Mouse (Mus musculus): ENCODE measurements around the gene Mroh3. TPM values are rescaled to one million over a fixed set of nuclear protein-coding genes. Genes with fewer than 3 reads are reported as not detected.

Mroh3 gene
- polyA plus RNA-seq (2016; fragmentation: Nextera tagmentation; extraction: Ambion mirVana): 0.40 and 0.47 TPM in 2 replicates

DNA sequence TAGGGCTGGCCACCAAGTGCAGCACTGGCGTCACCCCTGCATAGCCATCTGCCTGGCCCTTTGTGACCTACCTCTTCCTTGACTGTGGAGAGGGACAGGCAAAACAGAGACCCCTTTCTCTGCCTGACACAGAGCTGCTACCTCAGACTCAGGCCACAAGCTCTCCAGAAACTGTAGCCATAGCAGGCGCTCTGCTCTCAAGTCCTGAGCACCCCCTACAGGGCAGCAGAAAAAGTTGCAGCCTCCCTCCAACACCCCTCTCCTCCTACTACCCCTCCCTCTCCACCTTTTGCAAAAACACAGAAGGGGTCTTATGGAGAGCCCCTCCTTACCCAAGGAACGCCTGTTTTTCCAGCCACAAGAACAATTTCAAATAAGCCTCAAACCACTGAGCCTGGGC, at the start of gene Mroh3:
TSS of gene Mroh3 (minus strand) at position 26 of the 400 bp plus-strand sequence.
- Histone ChIP-seq H3K27me3 (ENCODE audit: insufficient read depth, poor library complexity, severe bottlenecking) (no peaks in the 10 kb centered on the region), H3K36me3 (peaks cover 84% of the 10 kb centered on the region), H3K9me3 (no peaks in the 10 kb centered on the region), H3K27ac (no peak within 1 kb of the TSS), H3K4me1 (replicated peaks) (no peaks in the 10 kb centered on the region), H3K4me3 (no peak within 1 kb of the TSS)
- peak; percentile 35 for DNase-seq (ENCODE audit: low spot score)
- WGBS: 40% methylated on average over 3 of the region's 3 CpGs

DNA sequence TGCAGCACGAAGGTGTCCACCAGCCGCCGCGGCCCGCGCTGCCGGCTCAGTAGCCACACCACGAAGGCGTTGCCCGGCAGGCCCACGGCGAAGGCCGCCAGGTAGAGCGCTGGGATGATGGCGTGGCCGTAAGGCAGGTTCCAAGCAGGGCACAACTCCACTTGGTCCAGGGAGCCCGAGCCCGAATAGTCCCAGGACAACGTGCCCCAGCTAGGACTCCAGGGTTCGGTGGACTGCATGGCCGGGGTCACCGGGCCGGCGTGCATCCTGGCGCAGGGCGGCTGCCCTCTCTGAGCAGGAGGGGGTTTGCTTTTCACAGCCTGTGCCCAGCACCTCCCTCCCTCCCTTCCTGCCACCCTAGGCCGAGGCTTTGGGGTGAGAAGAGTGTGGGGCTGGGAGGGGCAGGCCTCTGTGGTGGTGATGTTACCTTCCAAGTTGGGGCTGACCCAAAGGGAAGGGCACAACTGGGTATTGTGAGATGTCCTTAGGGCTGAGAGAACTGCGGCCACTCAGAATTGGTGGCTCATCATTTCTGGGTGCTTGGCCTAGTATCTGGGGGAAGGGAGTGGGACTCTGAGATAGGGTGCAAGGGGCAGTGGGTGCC, 48.1 kb upstream of the Mroh3 start, which contains the start of gene Gpr25:
TSS of gene Gpr25 (minus strand) at position 239 of the 604 bp plus-strand sequence.
- Histone ChIP-seq H3K4me1 (replicated peaks) (peaks cover 37% of the 10 kb centered on the region), H3K27ac (peak within 1 kb of the TSS; percentile 42), H3K4me3 (peak within 1 kb of the TSS; percentile 62), H3K9me3 (no peaks in the 10 kb centered on the region), H3K36me3 (no peaks in the 10 kb centered on the region), H3K27me3 (ENCODE audit: insufficient read depth, poor library complexity, severe bottlenecking) (peaks cover 81% of the 10 kb centered on the region)
- DNase-seq (ENCODE audit: low spot score): no peak
- WGBS: 6% methylated on average over 28 of the region's 28 CpGs

DNA sequence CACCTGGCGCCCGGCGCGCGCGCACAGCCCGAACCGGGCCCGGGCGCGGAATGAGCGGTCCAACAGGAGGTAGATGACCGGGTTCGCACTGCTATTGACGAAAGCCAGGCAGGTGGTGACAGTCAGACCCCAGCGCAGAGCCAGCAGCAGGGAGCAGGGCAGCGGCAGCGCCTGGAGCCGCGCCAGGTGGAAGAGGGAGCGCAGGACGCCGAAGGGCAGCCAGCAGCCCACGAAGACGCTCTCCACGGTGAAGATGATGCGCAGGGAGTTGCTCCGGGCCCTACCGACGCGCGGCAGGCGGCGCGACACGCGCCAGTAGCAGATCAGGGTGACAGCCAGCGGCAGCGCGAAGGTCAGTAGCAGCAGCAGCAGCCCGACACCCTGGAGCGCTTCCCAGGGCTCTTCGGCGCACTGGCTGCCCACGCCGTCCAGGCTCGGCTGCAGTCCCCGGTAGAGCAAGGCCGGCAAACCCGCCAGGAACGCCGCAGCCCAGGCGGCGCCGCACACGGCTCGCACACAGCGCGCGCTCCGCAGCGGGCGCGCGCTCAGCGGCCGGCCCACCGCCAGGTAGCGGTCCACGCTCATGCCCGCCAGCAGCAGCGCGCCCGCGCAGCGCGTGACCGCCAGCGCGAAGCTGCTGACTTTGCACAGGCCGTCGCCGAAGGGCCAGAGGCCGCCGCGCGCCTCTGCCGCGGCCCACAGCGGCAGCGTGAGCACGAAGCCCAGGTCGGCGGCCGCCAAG, 47.4 kb upstream of the Mroh3 start:
- no peaks in the 10 kb centered on the region for H3K9me3 ChIP-seq
- H3K4me3 ChIP-seq: peak overlapping the region; percentile 62
- H3K27me3 ChIP-seq (ENCODE audit: insufficient read depth, poor library complexity, severe bottlenecking): peaks cover 81% of the 10 kb centered on the region
- WGBS: under 1% methylated on average over 95 of the region's 95 CpGs
- peak; percentile 58 for DNase-seq (ENCODE audit: low spot score)
- H3K4me1 ChIP-seq (replicated peaks): peaks cover 44% of the 10 kb centered on the region
- H3K27ac ChIP-seq: peak overlapping the region; percentile 42
- no peaks in the 10 kb centered on the region for H3K36me3 ChIP-seq

DNA sequence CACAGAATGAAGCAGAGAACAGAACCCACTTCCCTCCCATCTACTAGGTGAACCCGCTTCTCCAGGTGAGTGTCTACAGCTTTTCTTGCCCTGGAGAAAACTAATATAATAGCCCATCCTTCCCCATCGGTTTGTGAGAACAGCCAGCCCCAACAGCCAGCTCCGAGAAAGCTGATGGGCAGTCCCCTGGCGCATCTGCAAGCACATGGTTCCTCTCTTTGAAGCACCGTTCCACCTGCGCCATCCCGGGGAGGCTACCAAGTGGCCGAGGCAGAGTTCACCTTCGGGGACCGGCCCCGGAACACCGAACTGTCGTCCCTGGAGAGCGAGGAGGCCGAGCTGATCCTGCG, 46.9 kb upstream of the Mroh3 start:
- H3K27ac ChIP-seq: peak overlapping the region; percentile 42; the same call in 1 of the 2 replicates
- H3K27me3 ChIP-seq (ENCODE audit: insufficient read depth, poor library complexity, severe bottlenecking): peaks cover 81% of the 10 kb centered on the region
- peak; percentile 27 for DNase-seq (ENCODE audit: low spot score)
- peak overlapping the region; percentile 62 for H3K4me3 ChIP-seq
- no peaks in the 10 kb centered on the region for H3K36me3 ChIP-seq
- peaks cover 49% of the 10 kb centered on the region for H3K4me1 ChIP-seq (replicated peaks)
- H3K9me3 ChIP-seq: no peaks in the 10 kb centered on the region
- 3% methylated on average over 16 of the region's 16 CpGs for WGBS

DNA sequence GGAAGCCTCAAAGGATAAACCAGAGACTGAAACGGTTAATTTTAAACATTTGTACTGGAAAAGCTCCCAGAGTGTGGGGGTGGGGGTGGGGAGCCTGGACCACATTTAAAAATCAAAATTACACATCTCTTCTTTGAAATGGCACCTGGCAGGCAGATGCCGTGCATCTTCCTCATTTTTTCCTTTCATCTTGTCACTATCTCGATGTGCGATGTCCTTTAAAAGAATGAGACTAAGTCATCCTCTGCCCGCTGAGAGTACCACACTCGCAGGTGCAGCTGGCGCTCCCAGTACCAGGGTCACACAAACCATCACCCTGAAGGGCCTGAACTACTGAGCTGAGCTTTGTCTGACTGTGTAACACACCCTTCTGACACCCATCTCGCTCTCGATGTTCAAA, 45.9 kb upstream of the Mroh3 start:
- H3K27ac ChIP-seq: no peak overlapping the region
- H3K4me1 ChIP-seq (replicated peaks): peaks cover 52% of the 10 kb centered on the region
- WGBS: 79% methylated on average over 9 of the region's 9 CpGs
- no peak overlapping the region for H3K4me3 ChIP-seq
- H3K27me3 ChIP-seq (ENCODE audit: insufficient read depth, poor library complexity, severe bottlenecking): peaks cover 74% of the 10 kb centered on the region
- no peak for DNase-seq (ENCODE audit: low spot score)
- no peaks in the 10 kb centered on the region for H3K9me3 ChIP-seq
- H3K36me3 ChIP-seq: no peaks in the 10 kb centered on the region

DNA sequence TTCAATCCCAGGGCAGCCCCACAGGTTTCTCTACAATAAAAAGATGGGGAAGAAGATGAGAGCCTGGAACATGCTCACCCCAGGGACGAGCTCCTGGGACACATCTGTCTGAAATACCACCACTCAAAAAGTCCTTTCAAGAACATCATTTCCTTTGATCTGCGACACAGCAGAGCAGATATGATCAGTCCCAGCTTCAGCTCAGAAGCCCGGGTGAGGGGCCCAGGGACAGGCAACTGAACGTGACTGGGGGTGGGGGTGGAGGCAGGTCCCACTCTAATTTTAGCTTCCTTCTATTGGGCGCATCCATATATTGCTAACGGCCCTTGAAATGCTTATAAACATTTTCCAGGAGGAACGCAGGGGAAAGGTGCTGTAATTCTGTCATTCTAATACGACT, 43.0 kb upstream of the Mroh3 start:
- H3K4me3 ChIP-seq: no peak overlapping the region
- peaks cover 46% of the 10 kb centered on the region for H3K27me3 ChIP-seq (ENCODE audit: insufficient read depth, poor library complexity, severe bottlenecking)
- 46% methylated on average over 8 of the region's 8 CpGs for WGBS
- peaks cover 37% of the 10 kb centered on the region for H3K4me1 ChIP-seq (replicated peaks)
- no peaks in the 10 kb centered on the region for H3K36me3 ChIP-seq
- no peak for DNase-seq (ENCODE audit: low spot score)
- peak overlapping the region; percentile 54; the same call in 1 of the 2 replicates for H3K27ac ChIP-seq
- no peaks in the 10 kb centered on the region for H3K9me3 ChIP-seq

DNA sequence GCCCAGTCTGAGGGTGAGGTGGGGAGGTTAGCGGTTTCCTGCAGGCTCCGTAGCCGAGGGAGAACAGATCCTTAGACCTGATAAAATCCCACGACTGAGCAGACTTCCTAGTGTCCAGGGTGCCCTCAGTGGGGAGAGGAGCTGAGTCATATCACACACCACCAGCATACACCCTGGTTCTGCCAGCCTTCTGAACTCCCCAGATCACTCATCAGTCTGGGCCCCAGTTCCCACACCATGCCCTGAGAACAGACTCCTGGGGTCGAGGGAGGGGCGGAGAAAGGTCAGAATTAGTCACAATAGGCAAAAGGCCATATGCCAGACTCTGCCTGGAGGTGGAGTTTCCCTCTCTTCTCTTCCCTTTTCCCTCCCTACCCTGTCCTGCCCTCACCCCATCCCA, 42.5 kb upstream of the Mroh3 start:
- Histone ChIP-seq H3K27me3 (ENCODE audit: insufficient read depth, poor library complexity, severe bottlenecking) (peaks cover 41% of the 10 kb centered on the region), H3K27ac (peak overlapping the region; percentile 54; the same call in 1 of the 2 replicates), H3K4me3 (no peak overlapping the region), H3K4me1 (replicated peaks) (peaks cover 32% of the 10 kb centered on the region), H3K36me3 (no peaks in the 10 kb centered on the region), H3K9me3 (no peaks in the 10 kb centered on the region)
- WGBS: 31% methylated on average over 6 of the region's 6 CpGs
- peak; percentile 29 for DNase-seq (ENCODE audit: low spot score)

DNA sequence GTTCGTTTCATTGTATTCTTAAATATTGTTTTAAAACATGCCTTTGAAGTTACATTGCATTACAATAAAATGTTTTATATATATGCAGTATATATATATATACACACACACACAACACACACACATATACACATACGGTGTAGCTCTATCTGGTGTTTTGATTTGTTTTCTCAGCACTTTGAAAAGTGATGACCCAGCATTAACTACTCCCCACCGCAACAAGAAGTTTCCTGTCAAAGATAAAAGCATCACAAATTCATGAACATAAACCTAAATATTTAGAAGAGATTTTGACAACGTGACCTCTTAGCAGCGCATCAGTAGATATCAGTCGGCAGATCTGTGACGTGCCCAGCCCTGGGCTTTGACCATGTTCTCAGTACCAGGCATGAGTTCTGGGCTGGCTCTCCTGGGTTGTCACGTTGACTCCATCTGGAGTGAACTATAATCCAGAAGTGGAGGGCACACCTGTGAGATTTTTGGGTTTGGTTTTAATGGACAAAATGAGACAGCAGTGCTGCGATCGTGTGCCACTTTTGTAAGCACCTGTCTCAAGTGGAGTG, 42.0 kb upstream of the Mroh3 start:
- no peak for DNase-seq (ENCODE audit: low spot score)
- 82% methylated on average over 10 of the region's 10 CpGs for WGBS
- H3K4me3 ChIP-seq: no peak overlapping the region
- peak overlapping the region; percentile 54; the same call in 1 of the 2 replicates for H3K27ac ChIP-seq
- no peaks in the 10 kb centered on the region for H3K9me3 ChIP-seq
- H3K4me1 ChIP-seq (replicated peaks): peaks cover 26% of the 10 kb centered on the region
- H3K27me3 ChIP-seq (ENCODE audit: insufficient read depth, poor library complexity, severe bottlenecking): peaks cover 35% of the 10 kb centered on the region
- H3K36me3 ChIP-seq: no peaks in the 10 kb centered on the region

DNA sequence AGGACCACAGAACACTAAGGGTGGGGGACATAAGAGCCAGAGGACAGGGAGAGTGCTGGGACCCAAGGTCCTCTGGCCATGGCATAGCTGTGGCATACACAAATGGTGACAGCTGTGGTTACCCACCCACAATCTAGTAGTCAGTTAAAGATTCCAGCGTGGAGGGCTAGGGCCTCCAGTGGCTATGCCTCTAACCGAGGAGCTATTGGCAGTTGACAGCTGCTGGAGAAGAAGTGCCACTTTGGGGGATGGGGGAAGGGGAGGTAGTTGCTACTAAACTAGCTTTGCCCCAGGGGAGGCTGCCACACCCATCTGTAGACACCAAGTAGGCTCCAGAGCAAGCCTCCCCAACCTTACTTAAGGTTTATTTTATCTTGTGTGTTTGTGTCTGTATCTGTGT, 40.8 kb upstream of the Mroh3 start:
- H3K4me3 ChIP-seq: no peak overlapping the region
- peaks cover 22% of the 10 kb centered on the region for H3K4me1 ChIP-seq (replicated peaks)
- no peak overlapping the region for H3K27ac ChIP-seq
- H3K36me3 ChIP-seq: no peaks in the 10 kb centered on the region
- no peak for DNase-seq (ENCODE audit: low spot score)
- H3K9me3 ChIP-seq: no peaks in the 10 kb centered on the region
- peaks cover 27% of the 10 kb centered on the region for H3K27me3 ChIP-seq (ENCODE audit: insufficient read depth, poor library complexity, severe bottlenecking)
- WGBS: 33% methylated on average over 2 of the region's 2 CpGs

DNA sequence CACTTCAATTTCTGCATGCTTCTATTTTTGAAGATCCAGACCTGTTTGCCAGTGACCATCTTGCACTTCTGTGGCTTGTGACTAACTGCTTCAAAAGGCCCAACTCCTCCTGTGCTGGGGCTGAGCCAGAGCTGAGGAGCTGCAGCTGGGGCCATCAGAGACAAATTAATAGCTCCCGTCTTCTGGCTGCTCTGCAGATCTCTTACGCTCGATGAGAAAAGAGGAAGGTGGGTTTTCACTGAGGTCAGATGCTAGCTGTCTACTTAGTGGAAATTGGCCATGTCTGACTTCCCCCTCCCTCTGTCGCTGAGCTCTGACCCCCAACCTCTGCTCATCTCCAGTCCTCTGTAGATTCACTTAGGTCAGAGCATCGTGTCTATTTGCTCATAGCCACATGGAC, 37.0 kb upstream of the Mroh3 start:
- WGBS: 72% methylated on average over 5 of the region's 5 CpGs
- H3K27me3 ChIP-seq (ENCODE audit: insufficient read depth, poor library complexity, severe bottlenecking): 0 out of 2 replicates have a peak, but pooled peaks cover 6% of the 10 kb centered on the region
- no peaks in the 10 kb centered on the region for H3K9me3 ChIP-seq
- no peak for DNase-seq (ENCODE audit: low spot score)
- H3K4me3 ChIP-seq: no peak overlapping the region
- no peak overlapping the region for H3K27ac ChIP-seq
- H3K4me1 ChIP-seq (replicated peaks): peaks cover 7% of the 10 kb centered on the region
- H3K36me3 ChIP-seq: no peaks in the 10 kb centered on the region

DNA sequence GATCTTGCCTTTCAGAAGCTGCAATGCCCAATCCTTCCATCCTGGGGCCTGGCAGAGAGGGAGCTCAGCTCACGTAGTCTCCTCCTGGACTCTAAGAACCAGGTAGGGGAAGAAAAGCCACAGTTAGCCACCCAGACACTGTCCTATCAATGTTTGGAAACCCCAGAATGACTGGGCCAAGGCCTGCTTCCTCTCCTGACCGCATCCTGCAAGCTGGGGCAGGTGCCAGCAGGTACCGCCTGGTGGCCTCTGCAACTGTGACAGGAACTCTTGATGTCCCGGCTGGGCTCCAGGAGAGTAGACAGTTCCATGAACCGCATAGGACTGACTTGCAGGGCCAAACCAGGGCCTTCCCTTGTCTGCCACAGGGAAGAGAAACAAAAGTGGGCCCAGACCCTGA, 34.8 kb upstream of the Mroh3 start:
- WGBS: 88% methylated on average over 5 of the region's 5 CpGs
- no peak overlapping the region for H3K27ac ChIP-seq
- no peaks in the 10 kb centered on the region; the same call in 1 of the 2 replicates for H3K4me1 ChIP-seq (replicated peaks)
- no peaks in the 10 kb centered on the region for H3K9me3 ChIP-seq
- DNase-seq (ENCODE audit: low spot score): no peak
- no peak overlapping the region for H3K4me3 ChIP-seq
- 0 out of 2 replicates have a peak, but pooled peaks cover 6% of the 10 kb centered on the region for H3K27me3 ChIP-seq (ENCODE audit: insufficient read depth, poor library complexity, severe bottlenecking)
- H3K36me3 ChIP-seq: no peaks in the 10 kb centered on the region

DNA sequence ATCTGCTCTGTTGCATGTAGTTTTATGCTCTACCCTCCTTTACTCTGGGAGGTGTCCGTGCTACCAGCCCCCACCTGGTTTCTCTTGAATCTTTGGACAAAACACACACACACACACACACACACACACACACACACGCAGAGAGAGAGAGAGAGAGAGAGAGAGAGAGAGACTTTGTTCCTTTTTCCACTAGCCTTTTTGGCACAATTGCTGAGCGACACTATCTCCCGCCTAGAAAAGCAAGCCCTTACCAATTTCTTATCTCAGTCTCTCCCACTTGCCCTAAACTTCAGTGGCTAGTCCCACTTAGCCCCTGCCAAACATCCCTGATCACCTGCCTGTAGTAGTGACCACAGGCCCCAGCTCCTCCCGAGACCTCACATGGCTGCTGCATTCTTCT, 31.8 kb upstream of the Mroh3 start:
- H3K27ac ChIP-seq: no peak overlapping the region
- no peaks in the 10 kb centered on the region for H3K9me3 ChIP-seq
- H3K4me3 ChIP-seq: no peak overlapping the region
- no peaks in the 10 kb centered on the region for H3K36me3 ChIP-seq
- 92% methylated on average over 4 of the region's 5 CpGs for WGBS
- H3K4me1 ChIP-seq (replicated peaks): no peaks in the 10 kb centered on the region
- DNase-seq (ENCODE audit: low spot score): no peak
- 0 out of 2 replicates have a peak, but pooled peaks cover 11% of the 10 kb centered on the region for H3K27me3 ChIP-seq (ENCODE audit: insufficient read depth, poor library complexity, severe bottlenecking)

DNA sequence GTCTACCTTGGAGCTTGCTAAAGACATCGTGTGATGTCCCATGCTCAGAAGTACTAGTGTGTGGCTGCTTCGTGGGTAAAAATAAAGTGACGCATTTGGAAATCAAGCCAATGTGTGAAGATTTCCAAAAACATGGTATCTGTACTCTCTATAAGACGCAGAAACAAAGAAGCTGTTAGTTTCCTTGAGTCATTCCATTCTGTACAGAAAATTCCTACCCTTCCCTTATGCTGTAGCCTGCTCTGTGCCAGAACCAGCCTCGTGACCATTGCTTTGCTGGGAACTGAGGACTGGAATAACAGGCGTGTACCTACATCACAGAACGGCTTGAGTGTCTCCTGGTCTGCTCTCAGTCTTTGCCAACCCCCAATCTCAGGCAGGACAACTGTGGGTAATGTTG, 29.2 kb upstream of the Mroh3 start:
- Histone ChIP-seq H3K4me3 (no peak overlapping the region), H3K4me1 (replicated peaks) (no peaks in the 10 kb centered on the region), H3K9me3 (no peaks in the 10 kb centered on the region), H3K36me3 (no peaks in the 10 kb centered on the region), H3K27ac (no peak overlapping the region), H3K27me3 (ENCODE audit: insufficient read depth, poor library complexity, severe bottlenecking) (0 out of 2 replicates have a peak, but pooled peaks cover 6% of the 10 kb centered on the region)
- no peak for DNase-seq (ENCODE audit: low spot score)
- WGBS: 91% methylated on average over 7 of the region's 7 CpGs

Measured in hindbrain, embryonic 10.5 days (tissue).